Mouse (Mus musculus) spleen, postnatal 14 days (tissue): ENCODE measurements around the gene Cspg5.

Source experiments
- DNase-seq, 2 experiments: peaks; one replicate each; pipeline ENCODE4 v3.0.0; 2021 to 2022; ENCODE audit warnings: low spot score in 2 of 2

Cspg5 gene

DNA sequence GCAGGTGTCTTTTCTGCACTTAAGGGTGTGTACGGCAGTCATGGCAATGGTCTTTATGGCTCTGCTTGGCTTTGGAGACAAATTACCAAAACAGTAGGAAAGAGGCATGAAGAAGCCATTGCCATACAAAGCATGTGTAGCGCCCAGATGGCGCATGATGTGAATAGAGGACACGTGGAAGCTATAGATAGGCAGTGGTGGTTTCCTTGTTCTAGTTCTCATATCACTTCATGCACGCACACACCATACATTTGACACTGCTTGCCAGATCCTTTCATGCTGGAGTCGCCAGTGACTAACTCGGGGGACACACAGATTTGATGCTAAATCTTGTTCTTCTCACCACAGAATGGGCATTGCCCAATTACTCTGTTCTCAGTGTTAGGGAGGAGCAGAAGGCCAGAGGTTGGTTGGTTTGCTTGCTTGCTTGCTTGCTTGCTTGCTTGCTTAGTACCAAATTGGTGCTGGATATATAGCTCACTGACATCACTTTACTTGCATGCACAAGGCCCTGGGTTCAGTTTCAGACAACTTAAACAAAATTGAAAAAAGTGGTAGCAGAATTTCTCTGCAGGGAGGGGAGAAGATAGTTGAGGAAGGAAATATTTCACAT, at the start of gene Cspg5:
Gene Cspg5, plus strand, starts transcription at position 563 of the 613 bp plus-strand sequence.
- DNase-seq, result no peak

DNA sequence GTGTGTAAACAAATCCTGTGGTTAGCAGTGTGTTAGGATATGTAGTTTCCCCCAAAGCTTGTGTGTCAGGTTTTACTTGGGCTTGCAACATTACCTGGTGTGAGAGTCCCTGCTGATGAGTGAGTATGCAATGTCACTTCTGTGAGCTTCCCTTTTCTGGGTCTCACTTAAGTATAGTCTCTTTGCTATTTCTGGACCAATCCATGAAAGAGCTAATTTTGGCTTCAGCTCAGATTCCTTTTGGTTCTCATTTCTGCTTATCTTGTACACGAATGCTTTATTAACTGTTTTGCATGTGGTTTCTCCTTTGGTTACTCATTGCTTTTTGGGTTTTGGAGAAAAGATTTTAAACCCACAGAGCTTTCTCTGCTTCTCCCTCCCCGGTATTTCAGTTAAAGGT, 43.7 kb upstream of the Cspg5 start:
- no peak for DNase-seq

DNA sequence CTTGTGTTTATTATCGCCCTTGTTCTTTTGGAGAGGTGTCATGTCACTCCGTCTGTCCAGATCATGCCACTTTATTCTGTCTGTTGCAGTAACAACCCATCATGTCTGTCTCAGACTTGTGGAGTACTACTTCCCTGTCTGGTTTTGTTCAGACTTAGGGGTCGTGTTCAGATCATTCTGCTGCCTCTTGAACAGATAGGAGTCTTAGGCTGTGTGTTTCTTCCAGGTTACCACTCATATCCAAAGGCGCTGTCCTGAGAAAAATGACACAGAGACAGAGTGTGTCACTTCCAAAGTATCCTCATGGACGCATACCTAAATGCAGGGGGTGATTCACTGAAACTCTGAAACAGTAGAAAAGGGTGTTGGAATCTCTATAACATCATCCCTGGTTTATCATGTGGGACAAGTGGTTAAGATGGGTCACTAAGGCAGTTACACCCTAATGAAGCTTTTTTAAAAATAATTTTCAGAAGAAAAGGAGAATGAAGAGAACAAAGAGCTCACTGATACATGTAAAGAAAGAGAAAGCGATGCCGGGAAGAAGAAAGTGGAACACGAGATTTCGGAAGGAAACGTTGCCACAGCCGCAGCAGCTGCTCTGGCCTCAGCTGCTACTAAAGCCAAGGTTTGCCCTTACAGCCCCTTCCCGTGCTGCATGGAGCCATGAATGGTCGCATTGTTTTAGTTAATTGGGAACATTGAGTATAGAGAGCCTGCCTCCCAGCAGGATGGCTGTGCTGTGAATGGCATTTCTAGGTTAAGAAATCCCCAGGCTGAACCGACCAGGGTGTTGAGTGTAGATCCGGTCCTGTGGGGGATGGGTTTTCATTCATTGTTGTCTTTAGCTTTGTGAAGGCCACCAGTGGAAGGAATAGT, 37.8 kb upstream of the Cspg5 start:
- DNase-seq, result no peak

DNA sequence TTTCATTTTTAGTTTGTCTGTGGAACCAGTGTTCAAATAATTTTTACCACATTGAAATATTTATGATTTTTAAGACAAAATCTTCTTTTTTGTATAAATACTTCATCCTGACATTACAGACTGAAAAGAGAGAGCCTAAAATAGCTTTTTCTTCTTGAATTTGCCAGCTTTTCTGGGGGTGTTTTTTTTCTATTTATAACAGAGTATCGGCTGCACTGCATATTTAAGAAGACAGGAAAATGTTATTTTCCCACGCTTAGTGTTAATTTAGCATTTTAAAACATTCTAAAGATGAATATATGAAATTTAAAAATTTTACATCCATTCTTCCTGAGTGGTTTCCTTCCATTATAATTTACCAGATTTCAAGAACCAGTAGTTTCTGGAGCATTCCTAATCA, 37.1 kb upstream of the Cspg5 start:
- DNase-seq, result no peak

DNA sequence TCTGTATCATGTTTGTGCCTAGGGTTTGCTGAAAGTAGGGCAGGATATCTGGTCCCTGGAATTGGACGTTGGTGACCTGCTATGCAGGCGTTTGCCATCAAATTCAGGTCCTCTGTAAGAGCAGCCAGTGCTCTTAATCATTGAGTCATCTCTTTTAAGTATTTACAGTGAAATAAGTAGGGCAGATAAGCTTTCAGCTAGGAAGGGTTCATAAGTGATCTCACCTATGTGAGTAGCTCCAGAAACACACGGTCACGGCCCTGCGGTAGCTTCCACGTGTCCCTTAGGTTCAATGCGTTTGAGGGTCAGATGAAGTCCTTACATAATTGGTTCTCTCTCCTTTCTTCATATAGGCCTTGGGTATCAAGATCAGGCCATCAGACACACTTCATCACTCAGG, 35.3 kb upstream of the Cspg5 start:
- DNase-seq, result no peak

DNA sequence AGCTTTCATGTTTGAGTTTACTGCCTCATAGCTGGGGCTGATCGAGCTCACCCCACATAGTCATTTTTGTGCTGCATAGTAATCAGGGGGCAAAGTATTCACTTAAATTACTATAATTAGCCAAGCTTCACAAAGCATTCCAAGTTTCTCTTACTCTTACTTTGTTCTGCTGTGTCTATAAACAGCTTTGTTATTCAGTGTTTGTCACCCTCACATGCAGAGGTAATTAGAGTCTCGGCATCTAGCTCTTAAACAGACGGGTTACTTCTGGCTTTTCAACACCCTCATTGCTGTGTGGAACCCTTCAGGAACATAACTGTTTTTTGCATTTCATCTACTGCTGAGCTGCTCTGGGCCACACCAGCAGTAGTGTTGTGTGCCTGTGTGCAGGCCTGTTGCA, 34.6 kb upstream of the Cspg5 start:
- no peak for DNase-seq

DNA sequence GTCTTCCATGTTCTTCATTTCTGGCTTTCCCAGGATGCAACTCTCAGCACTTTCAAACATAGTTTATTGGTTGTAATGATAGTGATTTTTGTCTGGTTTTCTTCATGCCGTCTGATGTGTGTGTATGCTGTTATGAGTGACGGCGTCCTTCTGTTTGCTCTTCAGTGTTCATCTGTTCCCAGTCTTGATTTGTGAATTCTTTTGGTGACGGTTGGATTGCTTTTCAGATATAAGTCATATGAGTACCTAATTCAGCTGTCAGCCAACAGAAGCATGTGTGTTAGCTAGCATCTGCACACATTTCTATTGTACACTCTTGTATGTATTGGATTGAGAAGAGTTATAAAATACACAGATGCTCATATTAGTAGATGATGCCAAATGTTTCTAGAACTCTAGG, 19.3 kb upstream of the Cspg5 start:
- DNase-seq, result no peak

DNA sequence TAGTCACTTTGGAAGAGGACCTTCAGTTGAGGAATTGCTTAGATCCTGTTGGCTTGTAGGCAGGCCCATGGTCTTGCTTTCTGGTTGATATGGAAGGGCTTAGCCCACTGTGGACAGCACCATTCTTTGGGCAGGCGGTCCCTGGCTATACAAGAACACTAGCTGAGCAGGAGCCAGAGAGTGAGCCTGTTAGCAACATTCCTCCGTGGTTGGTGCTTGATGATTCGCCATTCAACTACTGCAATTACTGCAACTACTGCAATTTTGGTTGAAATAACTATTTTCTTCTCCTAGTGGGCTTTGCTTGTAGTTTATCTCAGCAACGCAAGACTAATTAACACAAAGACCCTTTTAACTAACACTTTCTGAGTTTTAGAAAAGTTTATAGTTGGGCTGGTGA, 17.4 kb upstream of the Cspg5 start:
- no peak for DNase-seq

DNA sequence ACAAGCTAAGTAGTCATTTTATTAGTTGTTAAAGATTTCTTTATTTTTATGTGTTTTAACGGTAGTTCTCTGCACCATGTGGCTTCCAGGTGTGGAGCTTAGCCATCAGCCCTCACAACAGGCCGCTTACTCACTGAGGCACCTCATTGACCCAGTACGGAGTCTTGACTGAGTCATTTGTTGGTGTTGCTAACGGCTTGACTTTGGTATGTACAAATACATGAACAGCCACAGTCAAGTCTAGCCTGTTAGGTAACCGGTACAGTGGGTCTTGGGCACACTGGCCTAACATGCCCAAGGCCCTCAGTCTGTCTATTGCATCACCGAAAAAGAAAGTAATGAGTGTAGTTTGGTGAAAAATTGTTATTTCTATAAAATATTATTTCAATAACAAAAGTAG, 14.9 kb upstream of the Cspg5 start:
- DNase-seq, result no peak

DNA sequence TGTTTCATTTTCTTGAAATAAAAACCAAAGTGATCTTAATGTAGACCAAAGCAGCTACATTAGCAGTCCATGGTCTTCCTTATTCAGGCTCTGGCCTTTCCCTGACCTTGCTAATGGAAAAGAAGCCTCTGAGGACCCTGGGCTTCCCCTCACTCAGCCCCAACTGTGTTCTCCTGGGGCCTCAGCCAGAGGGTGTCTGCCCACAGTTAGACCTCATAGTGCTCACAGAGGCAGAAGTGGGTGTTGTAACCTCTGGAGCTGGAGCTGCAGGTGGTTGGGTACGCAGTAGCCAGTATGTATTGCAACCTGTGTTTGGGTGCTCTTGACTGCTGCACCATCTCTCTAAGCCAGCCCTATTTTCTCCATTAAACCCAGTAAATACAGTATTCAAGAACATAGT, 14.5 kb upstream of the Cspg5 start:
- DNase-seq, result no peak

DNA sequence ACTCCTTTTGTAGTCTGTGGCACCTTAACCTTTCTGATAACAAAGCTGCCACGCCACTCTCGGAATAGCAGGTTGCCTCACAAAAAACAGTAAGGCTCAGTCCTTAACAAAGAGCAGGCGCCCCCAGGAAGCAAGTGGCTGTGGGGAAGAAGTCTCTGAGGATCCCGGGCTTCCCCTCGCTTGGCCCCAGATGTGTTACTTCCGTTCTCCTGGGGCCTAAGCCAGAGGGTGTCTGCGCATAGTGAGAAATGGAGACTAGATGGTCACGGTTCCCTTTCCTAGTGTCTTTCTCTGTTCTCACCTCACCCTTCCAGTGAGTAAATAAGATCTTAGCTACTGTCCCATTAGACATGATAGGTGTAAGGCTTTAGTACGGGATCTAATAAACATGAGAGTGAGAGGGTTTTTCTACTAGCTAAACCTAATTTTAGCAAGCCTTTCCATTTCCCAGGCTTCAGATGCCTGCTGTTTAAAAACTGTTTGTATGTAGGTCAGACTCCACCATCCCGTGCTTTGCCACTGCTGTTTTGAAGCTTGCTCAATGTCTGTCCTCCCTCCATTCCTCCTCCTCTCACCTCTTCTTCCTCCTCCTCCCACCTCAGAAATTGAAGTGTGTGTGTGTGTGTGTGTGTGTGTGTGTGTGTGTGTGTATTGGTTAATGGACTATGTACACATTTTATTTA, 13.9 kb upstream of the Cspg5 start:
- no peak for DNase-seq

DNA sequence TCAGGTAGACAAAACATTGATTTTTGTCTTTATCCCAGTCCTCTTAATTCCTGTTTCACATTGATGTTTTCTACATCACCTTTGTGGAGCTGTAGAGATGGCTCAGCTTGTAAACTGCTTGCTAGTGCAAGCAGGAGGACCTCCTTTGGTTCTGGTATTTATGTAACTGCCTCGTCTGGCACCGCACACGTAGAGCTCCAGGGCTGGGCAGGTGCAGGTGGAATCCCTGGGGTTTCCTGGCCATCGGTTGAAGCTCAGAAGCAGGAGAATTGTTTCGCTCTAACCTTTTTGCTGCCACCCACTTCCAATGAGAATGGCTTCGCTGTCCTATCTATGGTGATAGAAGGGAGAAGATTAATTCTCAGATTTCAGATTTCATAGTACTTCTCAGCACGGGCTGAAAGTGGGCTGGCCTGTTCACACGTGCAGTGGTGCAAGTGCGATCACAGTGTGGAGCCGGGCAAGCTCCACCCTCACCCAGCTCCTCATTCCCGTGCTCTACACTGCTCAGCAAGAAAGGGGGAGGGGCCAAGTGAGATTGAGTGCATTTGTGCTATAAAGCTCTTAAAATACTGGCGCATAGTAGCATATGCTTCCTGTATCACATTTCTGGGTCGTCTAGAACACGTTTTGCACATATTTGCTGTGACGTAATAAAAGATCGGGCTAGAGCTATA, 13.1 kb upstream of the Cspg5 start:
- DNase-seq, result no peak

DNA sequence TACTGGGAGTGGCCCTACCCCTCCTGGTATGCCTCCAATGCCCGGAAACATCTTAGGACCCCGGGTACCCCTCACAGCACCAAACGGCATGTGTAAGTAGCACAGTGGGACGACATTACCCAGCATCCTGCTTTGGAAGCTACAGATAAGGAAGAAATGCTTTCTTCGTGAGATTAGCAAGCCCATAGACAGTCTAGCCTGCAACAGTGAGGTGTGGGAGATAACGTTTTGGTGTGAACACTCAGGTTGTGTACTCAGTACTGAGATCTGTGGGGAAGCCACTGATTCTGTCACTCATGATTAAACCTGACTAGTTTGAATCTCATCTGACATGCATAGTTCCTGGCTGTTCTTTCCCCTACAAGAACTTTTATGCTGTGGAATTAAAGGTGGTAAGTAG, 8.6 kb upstream of the Cspg5 start:
- no peak for DNase-seq

DNA sequence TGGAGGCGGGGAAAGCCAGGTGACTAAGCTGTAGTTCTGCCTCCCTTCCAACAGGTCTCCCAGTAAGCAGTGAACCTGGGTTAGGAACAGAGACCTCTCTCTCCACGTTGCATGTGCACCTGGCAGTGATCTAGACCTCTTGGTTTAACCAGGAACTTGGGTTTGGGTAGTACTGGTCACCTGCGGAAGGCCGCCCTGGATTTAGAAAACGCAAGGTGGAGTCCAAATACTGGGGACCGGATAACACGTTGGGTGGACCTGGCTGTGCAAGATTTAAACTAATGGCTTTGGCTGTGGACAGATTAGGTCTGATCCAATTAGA, 945 bp downstream of the Cspg5 start:
- no peak for DNase-seq

DNA sequence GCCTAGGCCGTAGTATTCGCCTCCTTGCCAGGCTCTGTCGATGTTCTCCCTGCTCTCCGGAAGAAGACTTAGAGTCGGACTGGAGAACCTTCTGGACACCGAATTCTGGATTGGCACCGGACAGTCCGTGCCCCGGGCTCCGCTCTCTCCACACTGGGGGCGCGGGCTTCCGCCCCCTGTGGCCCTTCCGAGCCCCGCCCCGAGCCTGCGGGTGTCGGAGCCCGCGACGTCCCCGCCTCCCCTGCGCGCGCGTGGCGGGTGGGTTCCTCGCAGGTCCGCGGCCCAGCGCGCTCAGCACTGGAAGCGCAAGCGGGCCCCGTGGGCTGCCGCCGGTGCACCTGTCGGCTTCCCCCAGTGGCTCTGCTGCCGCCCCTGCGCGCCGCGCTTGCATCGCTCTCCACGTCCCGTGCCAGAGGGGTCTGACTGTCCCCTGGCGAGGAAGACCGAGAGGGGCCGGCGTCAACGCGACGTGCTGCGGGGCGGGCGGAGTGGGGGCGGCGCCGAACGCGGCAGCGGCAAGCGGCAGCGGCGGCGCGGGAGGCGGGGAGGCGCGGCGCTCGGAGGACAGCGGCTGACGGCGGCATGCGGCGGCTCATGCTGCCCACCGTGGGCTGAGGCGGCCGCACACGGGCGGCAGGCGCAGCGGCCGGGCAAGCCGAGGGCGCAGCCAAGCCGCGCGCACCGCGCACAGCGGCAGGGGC, 1.5 kb downstream of the Cspg5 start:
- DNase-seq, result no peak

DNA sequence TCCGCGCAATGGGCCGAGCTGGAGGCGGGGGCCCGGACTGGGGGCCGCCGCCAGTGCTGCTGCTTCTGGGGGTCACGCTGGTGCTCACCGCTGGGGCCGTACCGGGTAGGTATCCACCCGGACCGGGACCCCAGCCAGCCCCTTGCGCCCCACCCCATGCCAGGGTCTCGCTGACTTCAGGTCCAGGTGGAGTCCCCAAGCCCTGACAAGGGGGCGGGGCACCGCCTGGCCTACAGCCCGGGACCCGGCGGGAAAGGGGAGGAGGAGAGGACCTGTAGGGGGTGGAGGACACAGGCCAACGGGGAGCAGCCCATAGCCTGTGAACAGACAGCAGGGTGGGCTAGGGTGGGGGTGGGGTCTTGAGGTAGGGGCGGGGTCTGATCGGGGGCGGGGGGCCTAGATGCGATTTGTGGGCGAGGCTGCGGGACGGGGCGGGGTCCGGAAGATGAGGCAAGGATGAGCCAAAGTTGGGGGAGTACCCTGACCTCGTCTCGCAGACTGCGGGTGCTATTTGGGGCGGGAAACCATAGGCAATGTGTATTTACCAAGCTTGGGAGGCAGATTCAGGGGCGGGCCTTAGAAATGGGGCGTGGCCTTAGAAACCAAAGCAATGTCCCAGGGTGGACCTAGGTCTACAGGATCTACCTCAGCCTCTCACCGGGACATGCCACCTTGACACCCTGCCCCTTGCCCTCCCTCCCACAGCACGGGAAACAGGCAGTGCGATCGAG, 2.2 kb downstream of the Cspg5 start:
- DNase-seq, result no peak

DNA sequence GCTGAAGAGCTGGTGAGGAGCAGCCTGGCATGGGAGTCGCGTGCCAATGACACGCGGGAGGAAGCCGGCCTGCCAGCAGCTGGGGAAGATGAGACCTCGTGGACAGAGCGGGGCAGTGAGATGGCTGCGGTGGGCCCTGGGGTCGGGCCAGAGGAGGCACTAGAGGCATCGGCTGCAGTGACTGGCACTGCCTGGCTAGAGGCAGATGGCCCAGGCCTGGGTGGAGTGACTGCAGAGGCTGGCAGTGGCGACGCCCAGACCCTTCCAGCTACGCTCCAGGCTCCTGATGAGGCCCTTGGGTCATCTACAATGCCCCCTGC, 2.7 kb downstream of the Cspg5 start:
- DNase-seq, result no peak

DNA sequence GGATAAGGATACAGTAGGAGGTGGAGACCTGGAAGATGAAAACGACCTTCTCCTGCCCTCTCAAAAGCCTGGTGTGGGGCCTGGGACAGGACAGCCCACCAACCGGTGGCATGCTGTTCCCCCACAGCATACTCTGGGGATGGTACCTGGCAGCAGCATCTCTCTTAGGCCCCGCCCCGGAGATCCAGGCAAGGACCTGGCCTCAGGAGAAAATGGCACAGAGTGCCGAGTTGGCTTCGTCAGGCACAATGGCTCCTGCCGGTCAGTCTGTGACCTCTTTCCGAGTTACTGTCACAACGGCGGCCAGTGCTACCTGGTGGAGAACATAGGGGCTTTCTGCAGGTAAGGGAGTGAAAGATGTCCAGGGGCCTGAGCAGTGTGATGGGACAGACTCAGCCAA, 3.5 kb downstream of the Cspg5 start:
- no peak for DNase-seq

DNA sequence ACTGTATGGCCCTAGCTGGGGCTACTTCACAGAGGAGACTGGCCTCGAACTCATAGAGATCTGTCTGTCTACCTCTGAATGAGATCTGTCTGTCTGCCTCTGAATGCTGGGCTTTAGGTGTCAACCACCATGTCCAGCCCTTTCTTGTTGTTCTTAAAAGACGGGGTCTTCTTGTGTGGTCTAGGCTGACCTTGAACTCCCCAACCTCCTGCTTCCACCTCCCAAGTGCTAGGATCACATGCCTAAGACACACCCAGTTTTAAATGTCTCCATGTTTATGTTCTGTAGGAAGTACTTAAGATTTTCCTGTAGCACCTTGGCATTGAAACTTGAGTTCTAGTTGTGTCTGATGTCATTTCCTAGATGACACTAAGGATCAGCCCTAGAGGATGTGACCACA, 5.3 kb downstream of the Cspg5 start:
- DNase-seq, result no peak

DNA sequence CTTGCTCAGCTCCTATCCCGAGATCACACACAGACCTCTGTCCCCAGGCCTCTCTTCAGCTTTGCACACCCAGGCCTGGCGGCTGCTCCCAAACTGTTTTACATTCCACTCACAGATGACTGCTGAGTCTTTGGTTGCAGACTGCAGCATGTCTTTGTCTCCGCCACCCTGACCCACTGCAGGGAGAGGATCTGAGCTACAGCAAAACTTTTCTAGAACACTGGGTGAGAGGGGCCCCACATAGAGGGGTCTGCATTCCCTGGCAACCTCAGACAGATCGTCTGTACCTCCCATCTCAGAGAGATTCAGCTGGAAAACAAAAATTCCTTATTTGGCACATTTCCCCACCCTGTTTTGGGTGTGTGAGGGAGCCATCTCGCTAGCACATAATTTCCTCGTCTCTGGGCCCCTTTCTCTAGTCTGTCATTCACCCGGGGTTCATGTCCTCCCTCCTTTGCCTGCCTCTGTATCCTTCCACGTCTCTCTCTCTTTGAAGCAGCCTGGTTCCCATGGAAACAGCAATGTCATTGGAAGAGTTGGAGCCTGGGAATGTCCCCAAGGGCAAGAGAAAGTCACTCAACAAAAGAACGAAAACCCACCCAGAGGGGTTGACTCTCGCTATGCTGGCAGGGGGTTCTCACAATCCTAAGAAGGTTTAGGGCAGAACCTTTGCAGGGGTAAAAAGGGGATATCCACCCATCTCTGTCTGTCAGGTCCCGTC, 6.4 kb downstream of the Cspg5 start:
- DNase-seq, result no peak

DNA sequence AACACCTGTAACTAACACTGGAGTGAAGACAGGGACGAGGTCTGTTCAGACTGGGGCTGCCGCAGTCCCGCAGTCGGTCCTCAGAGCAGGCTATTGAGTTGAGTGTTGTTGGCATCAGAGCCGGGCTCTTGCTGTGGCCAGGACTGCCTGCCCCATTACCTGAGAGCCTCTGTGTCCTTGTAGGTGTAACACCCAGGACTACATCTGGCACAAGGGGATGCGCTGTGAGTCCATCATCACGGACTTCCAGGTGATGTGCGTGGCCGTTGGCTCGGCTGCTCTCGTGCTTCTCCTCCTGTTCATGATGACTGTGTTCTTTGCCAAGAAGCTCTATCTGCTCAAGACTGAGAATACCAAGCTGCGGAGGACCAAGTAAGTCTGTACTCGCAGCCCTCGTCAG, 7.2 kb downstream of the Cspg5 start:
- no peak for DNase-seq
